Mouse (Mus musculus): ENCODE measurements at regions not wholly inside any gene's neighbourhood (a gene's known extent, or its start where the extent isn't known, plus 50 kb on each side); places are given as distances from the start of the nearest gene placed in this dataset.

DNA sequence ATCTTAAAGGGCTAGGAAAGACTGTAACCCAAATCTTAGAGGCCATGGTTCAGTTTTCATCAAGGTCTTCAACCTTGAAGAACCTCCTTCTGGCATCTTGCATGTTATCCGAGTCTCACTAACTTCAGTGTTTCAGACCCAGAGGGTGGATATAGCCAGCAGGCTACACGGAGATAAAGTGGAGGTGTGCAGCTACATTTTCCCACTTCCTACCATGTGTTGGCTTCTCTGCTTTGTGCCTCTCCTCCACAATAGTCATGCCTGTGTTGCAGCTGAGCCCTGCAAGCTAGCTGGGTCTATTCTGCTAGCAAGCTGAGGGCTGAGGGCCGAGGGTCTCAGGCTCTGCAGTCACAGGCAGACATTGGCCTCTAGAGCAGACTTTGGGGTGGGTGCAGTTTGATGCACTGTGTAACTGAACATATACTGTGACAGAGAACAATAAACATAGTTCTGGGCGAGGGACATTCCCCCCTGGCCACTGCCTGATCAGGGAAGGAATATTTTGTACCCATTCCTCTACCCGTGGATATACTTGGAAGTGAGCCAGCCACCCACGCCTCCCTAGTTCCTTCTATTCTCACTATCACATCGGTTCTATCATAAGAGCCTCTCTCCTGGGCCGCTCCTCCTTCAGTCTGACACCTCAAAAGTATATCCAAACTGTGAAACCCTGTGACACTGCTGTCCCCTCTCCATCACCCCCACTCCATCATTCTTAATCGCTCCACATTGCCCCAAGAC lies 152.6 kb upstream of the Mycn start:
- no peak for DNase-seq

DNA sequence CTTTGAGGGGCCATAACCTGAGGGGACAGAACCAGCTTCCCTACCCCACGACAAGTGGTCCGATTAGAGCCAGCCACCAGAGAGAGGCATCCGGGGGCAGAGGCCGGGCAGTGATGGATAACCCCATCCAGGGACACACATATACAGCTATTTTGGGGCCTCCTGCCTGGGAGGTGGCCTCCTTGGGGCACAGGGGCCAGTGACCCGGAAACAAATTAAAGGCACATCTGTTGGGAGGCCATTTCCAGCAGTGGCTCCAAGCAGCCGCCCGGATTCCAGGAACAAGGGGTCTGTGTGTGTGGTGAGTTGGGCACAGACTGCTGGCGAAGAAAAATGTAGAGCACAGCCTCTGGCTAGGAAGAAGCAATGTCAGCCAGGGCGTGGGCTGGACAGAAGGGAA lies 144.2 kb upstream of the Mycn start:
- DNase-seq = no peak

DNA sequence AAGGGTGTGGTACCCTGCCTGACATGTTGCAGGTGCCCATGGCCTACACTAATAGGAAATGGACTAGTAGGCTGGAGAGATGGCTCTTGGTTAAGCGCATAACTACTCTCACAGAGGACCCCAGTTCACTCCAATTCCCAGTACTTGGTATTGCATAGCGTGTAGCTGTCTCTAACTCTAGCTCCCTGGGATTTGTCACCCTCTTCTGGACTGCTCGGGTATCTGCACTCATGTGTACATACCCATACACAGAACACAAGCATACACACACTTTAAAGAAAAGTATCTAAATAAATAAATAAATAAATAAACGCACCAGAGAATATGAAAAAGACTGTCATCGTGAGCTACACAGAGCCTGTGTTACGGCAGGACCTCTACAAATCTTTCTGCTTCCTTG lies 143.8 kb upstream of the Mycn start:
- no peak for DNase-seq

DNA sequence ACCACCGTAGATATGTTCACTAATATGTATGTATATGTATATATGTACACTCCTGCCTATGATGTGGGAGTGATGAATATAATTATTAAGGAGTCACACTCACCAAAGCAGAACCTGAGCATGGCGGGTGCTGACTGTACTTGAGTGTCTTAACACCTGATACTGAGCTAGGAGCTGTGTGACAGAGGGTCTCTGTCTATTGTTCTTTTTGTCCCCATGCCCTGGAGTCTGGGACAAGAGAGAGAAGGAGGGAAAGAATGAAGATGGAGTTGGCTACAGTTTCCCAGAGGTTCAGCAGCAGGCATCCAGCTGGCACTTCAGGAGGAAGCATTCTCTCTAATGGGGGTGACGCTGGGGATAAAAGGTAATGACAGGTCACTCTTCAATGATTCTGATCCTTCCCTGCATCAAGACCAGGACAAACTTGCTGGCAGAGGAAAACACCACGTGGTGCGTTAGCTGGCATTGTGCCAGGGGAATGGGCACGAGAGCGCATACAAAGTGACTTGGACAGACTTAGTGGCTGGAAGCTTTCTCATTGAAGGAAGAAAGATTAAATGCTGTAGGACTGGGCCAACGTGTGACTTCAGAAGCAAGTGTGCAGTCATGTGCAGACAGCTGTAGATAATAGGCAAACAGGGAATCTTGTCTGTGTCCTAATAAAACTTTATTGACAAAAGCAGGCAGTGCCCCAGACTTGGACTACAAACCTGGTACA lies 141.8 kb upstream of the Mycn start:
- DNase-seq = no peak

DNA sequence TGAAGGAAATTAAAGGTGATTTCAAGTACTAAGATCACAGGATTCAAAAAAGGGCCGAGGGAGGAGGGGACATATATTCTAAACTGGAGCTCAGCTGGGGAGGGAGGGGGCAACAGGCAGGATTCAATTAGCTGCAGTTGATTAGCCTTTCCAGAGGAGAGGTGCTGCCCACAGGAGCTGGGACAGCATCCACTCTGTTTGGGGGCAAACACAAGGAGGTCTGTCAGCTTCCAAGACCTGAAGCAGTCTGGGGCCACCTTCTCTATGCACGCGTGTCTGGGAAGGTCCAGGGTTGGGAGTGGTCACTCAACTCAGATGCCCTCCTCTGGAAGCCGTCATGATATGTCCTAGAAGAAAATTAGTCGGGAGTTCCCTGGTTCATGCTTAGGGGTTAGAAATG lies 139.1 kb upstream of the Mycn start:
- no peak for DNase-seq

DNA sequence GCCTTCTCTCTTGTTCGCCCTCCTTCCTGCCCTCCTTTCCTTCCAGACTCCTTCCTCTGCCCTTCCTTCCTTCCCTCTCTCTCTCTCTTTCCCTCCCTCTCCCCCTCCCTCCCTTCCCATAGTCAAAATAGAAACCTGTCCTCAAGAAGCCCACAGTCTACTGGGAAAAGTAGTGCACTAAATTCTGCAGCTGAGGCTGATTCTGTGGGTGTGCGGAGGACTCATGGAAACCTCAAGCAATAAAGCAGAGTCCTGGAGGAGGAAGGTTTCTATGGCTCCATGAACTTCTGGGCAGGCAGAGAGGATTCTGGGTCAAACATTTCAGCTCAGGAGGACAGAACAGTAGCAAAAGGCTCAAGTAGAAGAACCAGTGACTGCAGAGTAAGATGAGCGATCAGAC lies 138.1 kb upstream of the Mycn start:
- no peak for DNase-seq

DNA sequence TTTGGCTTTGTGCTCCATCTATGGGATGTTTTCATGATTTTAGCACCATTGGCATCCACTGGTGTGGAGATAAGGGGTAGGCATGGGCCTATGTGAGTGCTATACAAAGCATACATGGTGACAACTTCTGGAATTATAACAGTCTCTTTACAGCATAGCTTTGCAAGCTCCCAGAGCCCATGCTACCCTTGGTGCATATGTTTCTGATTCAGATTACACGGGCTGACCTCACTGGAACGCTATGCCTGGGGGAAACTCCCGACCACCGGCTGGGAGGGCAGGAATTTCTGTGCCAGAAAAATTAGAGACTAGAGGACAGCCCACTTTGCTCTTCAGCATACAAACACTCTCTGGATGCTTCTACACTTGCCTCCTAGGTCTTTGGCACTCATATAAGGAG lies 136.0 kb upstream of the Mycn start:
- no peak for DNase-seq

DNA sequence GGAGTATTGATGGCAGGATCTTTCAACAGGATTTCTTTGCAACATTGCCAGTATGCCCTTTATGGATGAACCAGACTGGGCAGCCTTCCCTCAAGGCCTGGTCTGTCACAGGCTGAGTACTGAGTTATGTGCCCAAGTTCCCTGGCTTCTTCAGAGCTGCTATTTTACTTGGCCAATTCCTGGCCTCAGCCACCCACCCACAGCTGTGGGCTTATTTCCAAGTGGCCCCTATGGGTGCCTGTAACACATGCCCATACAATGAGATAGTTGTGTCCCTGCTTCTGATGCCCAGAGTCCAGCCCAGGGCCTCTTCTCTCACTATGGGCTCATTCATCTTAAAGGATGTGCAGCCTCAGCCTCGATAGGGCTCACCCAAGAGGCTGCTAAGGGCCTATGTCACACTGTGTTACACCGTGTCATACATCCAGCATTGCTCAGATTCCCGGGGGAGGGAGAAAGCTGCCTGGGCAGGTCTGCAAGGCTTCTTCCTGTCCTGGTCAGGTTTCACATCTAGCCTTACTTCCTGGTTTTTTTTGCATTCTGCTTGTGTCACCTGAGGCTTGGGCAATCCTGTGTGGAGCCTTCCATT lies 135.1 kb upstream of the Mycn start:
- DNase-seq = no peak

DNA sequence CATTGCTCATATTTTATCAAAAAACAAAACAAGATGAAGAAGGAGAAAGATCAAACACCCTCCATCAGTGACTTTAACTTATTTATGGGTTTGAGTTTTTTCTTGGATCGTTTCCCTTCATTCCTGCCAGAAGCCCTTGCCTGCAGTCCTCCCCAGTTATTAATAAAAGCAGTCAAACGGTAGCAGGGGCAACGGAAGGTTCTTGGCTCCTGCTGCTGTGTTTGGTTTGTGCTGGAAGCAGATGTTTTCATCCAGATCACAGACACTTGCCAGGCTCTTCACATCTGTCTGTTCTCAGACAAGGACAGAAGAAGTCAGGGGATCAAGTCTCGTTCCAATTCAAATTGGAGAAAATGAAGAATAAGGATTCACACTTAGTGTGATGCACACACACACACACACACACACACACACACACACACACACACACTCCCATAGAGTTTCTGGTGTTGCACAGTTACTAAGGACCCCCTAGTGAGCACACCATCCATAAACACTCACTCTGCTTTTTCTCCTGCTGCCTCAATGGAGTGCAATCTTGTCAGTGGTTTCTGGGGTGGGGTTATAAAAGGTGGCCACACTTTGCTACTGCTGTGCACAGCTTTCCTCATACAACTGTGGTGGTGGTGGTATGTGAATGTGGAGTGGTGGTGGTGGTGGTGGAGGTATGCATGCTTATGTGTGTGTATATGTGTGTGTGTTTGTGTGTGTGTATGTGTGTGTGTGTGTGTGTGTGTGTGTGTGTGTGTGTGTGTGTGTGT lies 131.6 kb upstream of the Mycn start:
- no peak for DNase-seq

DNA sequence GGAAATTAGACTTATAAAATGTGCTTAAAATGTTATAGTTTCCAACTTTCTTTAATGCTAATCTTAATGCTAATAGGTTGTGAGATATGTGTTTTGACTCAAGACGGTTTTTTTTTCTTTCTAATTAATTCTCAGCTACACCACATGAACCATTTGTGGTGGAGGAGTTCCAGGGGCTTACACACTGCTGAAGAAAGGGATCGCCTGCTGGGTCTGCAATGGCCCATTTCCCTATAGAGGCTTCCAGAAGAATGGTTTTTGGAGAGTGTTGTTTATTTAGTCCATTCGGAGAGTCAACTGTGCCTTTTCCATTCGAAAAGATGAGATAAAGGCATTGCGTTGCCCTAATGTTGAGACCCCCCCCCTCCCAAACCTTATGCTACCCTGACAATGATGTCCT lies 125.6 kb upstream of the Mycn start:
- DNase-seq = no peak

DNA sequence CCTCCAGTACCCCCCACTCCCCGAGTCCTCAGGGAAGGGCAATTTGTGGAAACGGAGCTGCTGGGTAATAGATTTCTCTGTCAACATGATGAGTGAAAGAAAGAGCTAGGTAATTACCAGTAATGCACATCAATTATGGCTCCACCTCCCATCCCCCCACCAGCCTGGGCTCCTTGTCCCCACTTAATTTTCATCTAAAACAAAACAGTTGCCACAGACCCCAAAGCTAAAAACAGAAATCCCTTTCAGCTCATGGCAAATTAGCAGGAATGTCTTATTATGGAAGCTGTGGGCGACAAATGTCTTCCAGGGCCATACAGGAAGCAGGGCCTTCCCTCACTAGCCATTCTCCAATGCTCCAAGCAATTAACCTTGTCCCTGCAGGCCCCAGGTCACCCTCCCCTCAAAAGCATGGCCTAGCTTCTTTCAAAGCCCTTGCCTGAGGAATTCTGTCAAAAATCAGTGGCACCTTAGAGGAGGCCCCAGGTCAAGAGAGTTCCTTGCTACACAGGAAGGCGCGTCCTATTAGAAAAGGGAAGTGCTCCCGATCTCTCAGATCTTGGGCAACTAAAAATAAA lies 125.0 kb upstream of the Mycn start:
- no peak for DNase-seq

DNA sequence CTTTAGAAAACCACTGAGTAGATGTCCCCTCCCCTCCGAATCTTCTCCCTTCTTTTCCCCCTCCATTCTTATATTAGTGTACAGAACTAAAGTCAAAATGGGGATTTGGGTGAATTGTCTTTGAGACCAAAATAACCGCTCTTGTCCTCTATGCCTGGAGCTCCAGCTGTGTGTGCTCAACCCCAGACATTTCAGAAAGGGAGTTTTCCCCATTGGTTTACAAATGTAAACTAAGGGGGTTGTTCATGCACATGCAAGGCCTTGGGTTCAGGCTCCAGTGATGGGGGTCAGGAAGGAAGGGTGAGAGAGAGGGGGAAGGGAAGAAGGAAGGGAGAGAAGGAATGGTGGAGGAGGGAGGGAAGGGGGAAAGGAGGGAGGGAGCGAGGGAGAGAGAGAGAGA lies 117.8 kb upstream of the Mycn start:
- no peak for DNase-seq

DNA sequence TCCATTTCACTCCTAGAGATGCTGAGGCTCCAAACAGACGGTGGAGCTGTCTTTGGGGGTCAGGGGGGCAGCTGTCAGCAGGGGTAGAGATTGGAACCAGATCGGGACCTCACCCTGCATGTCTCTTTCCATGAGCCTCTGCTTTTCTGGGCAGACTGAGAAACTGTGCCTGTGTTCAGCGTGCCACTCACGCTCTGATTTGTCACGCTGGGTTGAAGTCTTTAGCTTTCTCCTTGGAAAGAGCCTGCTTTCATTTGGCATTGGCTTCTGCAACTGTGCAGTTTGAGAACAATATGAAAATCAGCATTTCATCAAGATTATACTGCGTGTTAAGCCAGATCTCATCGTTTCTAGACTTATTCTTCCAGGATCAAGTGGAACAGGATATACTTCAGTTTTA lies 114.5 kb upstream of the Mycn start:
- DNase-seq = no peak

DNA sequence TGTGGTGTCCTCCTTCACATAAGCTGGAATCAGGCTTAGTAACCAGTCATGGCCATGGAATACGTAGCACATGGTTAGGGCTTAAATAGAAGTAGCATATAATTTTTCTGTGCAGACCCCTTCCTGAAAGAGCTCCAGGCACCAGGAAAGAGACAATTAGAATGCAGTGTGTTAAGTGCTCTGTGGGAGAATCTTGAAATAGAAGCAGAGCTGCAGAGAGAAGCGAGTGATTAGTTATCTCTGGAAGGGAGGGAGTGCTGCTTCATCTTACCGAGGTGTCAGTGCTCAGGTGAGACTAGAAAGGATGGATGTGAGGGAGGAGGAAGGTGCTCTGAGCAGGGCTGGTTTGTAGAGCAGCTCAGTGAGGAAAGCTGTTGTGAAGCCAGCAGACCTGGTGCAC lies 112.9 kb upstream of the Mycn start:
- no peak for DNase-seq

DNA sequence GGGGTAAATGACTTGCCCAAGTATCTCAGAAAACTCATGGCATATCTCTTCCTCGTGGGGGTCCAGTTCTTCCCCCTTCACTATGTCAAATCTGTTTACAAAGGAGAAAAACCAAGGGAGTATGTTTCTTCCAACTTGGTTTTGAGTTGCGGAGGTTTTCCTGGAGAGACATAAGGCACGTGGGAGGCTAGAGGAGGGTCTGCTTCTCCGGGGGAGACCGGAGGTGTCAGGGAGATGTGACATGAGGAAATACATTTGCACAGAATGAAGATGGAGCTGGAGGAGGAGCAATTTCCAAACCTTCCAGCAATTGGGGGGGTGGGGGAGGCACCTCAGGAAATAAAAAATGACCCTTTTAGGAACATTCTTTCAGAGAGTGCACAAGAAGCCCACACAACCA lies 112.0 kb upstream of the Mycn start:
- DNase-seq = no peak

DNA sequence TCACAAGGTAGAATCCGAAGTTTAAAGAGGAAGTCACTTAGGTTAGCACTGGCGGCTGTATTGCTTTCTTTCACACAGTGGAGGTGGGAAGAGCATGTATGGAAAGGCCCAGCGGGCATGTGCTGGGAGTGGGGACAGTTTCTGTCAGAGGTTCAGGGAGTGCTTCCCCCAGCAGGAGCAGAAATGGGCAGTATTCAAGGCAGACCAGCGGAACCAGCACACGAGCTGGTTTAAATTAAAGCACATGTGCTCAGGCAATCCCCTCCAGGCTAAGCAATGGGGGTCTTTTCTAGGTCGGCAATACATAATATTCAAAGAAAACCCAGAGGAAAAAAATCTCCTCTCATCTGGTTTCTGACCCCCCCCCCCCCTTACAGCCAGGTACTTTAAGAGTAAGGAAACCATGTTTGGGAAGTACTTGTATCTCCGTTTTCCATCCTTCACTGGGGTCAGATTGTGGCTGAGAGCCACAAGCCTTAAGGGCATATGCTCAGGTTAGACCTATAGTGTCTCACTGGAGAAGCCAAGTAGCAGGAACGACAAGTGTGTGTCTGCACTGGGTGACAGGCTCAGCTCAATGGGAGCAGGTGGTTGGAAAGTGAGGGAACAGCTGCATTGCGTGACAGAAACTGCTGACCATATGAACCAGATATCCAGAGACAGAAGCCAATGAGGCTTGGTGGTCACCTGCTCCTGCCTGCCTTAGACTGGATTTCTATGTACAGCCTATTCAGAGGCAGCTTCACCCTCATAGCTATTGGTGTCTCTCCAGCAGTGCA lies 111.3 kb upstream of the Mycn start:
- DNase-seq = peak; percentile 11

DNA sequence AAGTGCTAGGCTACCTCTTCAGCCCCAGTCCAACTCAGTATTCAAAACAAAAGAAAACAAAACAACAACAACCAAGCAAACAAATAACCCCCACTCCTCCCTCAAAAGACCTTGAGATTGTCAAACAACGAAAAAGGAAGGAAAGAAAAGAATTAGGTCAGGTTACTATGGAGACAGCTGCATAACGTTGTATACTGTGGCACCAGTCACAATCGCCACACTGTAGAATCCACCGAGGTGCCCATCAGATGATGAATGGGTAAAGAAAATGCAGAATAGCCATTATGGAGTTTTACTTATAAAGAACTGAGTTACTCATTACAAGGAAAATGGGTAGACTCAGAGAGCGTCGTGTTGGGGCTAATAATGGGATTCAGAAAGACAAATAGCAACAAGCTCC lies 110.5 kb upstream of the Mycn start:
- no peak for DNase-seq

DNA sequence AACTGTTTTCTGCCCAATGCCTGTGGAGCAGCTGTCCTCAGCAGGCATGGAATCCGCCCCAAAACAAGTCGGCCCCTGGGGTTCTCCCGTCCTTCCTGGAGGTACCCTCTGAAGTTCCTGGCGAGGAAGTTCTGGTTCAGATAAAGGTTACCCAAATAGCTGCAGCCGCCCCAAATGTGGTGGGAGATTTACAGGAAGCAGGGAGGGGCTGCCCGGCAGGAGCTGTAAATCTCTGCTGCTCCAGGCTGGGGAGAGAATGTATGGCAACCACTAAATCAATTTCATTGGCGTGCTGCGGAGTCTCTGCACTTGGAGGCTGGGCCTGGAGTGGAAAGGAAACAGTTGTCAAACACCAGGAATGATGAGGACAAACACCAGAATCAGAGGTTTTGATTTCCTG lies 107.9 kb upstream of the Mycn start:
- DNase-seq = no peak

DNA sequence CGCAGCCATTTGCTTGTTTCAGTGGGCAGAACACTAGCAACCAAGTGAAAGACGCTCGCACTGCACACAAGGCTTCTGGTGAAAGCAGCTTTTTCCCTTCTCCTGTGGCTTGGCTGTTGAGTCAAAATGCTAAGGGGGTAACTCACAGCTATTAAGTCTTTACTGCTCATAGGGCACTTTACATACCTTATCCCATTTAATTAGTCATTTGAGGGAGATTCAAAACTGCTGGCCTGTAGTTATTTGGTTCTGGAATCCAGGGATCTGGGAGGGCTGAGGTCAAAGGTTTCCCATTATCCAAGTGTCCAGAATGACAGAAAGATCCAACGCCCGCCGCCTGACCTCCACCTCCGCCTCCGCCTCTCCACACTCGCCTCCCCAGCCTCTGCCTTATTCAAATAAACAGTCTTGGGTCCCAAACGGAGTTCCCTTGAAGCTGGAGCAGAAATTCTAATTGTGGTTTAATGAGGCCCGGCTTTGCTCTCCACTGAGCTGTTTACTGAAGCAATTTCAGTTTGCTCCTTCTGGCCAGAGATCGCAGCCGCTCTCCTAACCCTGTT lies 106.5 kb upstream of the Mycn start:
- DNase-seq = no peak

DNA sequence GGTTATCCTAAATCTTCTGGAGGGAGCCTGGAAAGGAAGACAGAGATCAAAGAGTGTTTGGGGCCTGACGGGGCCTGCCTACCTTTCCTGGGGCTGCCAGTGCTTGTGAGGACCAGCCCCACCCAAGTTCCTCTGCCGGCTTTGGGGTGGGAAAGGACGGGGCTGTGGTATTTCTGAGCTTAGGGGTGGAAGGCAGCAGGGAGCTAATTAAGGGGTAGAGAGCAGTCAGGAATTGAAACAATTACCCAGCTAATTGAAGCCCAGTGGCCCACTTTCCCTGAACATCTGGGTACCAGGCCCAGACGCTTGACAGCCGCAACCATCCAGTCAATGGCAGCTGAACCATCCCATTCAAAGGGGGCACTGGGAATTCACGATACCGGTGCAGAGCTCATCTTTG lies 101.2 kb upstream of the Mycn start:
- DNase-seq = no peak

DNA sequence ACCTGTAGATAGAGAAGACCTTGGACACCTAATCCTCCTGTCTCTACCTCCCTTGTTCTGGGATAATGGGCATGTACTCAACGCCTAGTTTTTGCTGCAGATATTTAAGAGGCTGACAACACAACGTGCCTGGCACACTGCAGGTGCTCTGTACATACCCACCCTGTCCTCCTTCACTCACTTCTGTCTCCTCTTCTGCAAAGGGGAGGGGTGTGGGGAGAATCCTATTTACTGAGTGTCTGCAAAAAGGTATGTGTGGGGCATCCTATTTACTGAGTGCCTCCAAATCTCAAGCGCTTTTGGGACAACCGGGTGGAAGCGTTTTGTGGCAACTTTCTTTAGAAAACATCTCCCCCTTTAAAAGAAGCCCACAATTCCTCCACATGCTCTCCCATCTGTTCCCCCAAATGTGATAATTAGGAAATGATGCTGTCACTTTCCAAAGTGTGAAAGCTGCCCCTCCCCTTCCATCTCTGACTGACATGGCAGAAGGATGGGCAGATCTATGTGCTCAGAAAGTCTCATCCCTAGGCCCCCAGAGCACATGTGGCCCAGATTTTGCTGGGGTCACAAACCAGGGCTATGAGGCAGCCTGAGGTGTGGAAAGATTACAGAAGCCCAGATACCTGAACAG lies 93.5 kb upstream of the Mycn start:
- no peak for DNase-seq
